Mouse (Mus musculus) lung, postnatal 0 days (tissue): ENCODE measurements around the gene Rnf216. TPM values are rescaled to one million over a fixed set of nuclear protein-coding genes. Genes with fewer than 3 reads are reported as not detected.
A peak's percentile ranks its signal among the peaks of the same experiment; 100 is the strongest.

ENCODE experiments used
- ATAC-seq: fragments of 200-750 bp; cut with Nextera tagmentation; 2 replicates; pipeline ENCODE4 v1.8.0; 2017; ENCODE audit warnings: moderate library complexity
- DNase-seq: peaks from one replicate; pipeline ENCODE4 v3.0.0-alpha.2; 2016; ENCODE audit warnings: low spot score
- H3K27ac ChIP-seq: fragments of 300-500 bp; sonication (generic); 2 replicates; pipeline ENCODE4 v1.5.1; 2014; ENCODE audit warnings: antibody characterized with exemption, mild to moderate bottlenecking, low read length, mixed read lengths
- H3K27me3 ChIP-seq: fragments of 300-500 bp; sonication (generic); replicated peaks from 2 replicates; pipeline ENCODE4 v1.6.1; 2014; ENCODE audit warnings: low read length, mixed read lengths; ENCODE audit not compliant: insufficient read depth
- H3K36me3 ChIP-seq: fragments of 300-500 bp; sonication (generic); 2 replicates; pipeline ENCODE4 v1.6.1; 2014; ENCODE audit warnings: low read length, mixed read lengths; ENCODE audit not compliant: insufficient read depth
- H3K4me1 ChIP-seq: fragments of 300-500 bp; sonication (generic); 2 replicates; pipeline ENCODE4 v1.6.1; 2014; ENCODE audit warnings: antibody characterized with exemption, low read depth, low read length, mixed read lengths; ENCODE audit not compliant: insufficient read depth
- H3K4me2 ChIP-seq: fragments of 300-500 bp; sonication (generic); replicated peaks from 2 replicates; pipeline ENCODE4 v1.6.1; 2014; ENCODE audit warnings: low read depth, mild to moderate bottlenecking, low read length, moderate library complexity, mixed read lengths
- H3K4me3 ChIP-seq: fragments of 300-500 bp; sonication (generic); 2 replicates; pipeline ENCODE4 v1.5.1; 2014; ENCODE audit warnings: low read depth, low read length
- H3K9ac ChIP-seq: fragments of 300-500 bp; sonication (generic); replicated peaks from 2 replicates; pipeline ENCODE4 v1.6.1; 2014; ENCODE audit warnings: low read depth, mild to moderate bottlenecking
- H3K9me3 ChIP-seq: fragments of 300-500 bp; sonication (generic); 2 replicates; pipeline ENCODE4 v1.6.1; 2016; ENCODE audit warnings: low read length, mixed read lengths
- CTCF ChIP-seq: IDR thresholded peaks from 2 replicates; pipeline ENCODE4 v1.5.1; 2016; ENCODE audit warnings: antibody characterized with exemption, mild to moderate bottlenecking
- EP300 ChIP-seq: IDR thresholded peaks from 2 replicates; pipeline ENCODE4 v1.6.1; 2016; ENCODE audit warnings: antibody characterized with exemption, mild to moderate bottlenecking, control low read depth
- WGBS: fragments of 180-500 bp; shearing (Covaris S2); extraction: QIAGEN DNeasy Blood & Tissue Kit; methylation state at CpG from one replicate; pipeline ENCODE4 v1.1.7; 2014; 5-methylcytosine and 5-hydroxymethylcytosine counted together
- polyA plus RNA-seq: library from polyadenylated mRNA; unstranded; fragments of >200 nt; fragmentation: Nextera tagmentation; extraction: Ambion mirVana; gene quantifications from 2 replicates; pipeline ENCODE4 v1.2.1, GENCODE M21; 2015

The Rnf216 gene
- polyA plus RNA-seq = 23.2 and 26.0 TPM in 2 replicates

GRCm38 (mm10) chr5:143112281-143113246, at the start of gene Rnf216:
Rnf216 (minus strand) TSS chr5:143112994.
- Histone ChIP-seq H3K4me3 (peak within 1 kb of the TSS; percentile 97), H3K9ac (peak within 1 kb of the TSS; percentile 87), H3K27ac (peak within 1 kb of the TSS; percentile 93), H3K36me3 (no peaks in the 10 kb centered on the region), H3K4me1 (peaks cover 17% of the 10 kb centered on the region), H3K9me3 (no peaks in the 10 kb centered on the region), H3K27me3 (no peaks in the 10 kb centered on the region), H3K4me2 (peak within 1 kb of the TSS; percentile 91)
- DNase-seq = peak; percentile 98
- WGBS = 2% methylated on average over 61 of the region's 110 CpGs
- peak; percentile 82 for TF ChIP-seq CTCF
- TF ChIP-seq EP300 = no peak
- peak; percentile 98 for ATAC-seq

GRCm38 (mm10) chr5:143155534-143155933, 42.7 kb upstream of the Rnf216 start:
- no peak for ATAC-seq
- Histone ChIP-seq H3K9me3 (no peaks in the 10 kb centered on the region), H3K4me1 (no peaks in the 10 kb centered on the region), H3K9ac (no peak overlapping the region), H3K4me2 (no peak overlapping the region), H3K36me3 (no peaks in the 10 kb centered on the region), H3K27ac (no peak overlapping the region), H3K4me3 (no peak overlapping the region), H3K27me3 (peaks cover 10% of the 10 kb centered on the region; the same call in 1 of the 2 replicates)
- no peak for DNase-seq
- TF ChIP-seq EP300 = no peak
- TF ChIP-seq CTCF = no peak
- WGBS = 82% methylated on average over 3 of the region's 3 CpGs

- no peak for TF ChIP-seq CTCF
- no peak for TF ChIP-seq EP300
- Histone ChIP-seq H3K4me1 (no peaks in the 10 kb centered on the region), H3K27me3 (peaks cover 10% of the 10 kb centered on the region; the same call in 1 of the 2 replicates), H3K4me2 (no peak overlapping the region), H3K27ac (no peak overlapping the region), H3K9me3 (no peaks in the 10 kb centered on the region), H3K36me3 (no peaks in the 10 kb centered on the region), H3K9ac (no peak overlapping the region), H3K4me3 (no peak overlapping the region)
- WGBS = 80% methylated on average over 10 of the region's 10 CpGs
- ATAC-seq (no peak), DNase-seq (no peak)
Measured at GRCm38 (mm10) chr5:143153756-143154155, 41.0 kb upstream of the Rnf216 start.

GRCm38 (mm10) chr5:143150044-143150443, 37.2 kb upstream of the Rnf216 start:
- Histone ChIP-seq H3K27ac (no peak overlapping the region), H3K36me3 (no peaks in the 10 kb centered on the region), H3K4me3 (no peak overlapping the region), H3K4me2 (no peak overlapping the region), H3K4me1 (no peaks in the 10 kb centered on the region), H3K9me3 (no peaks in the 10 kb centered on the region), H3K27me3 (no peaks in the 10 kb centered on the region), H3K9ac (no peak overlapping the region)
- no peak for ATAC-seq
- TF ChIP-seq EP300 (no peak), CTCF (no peak)
- no peak for DNase-seq
- 82% methylated on average over 2 of the region's 2 CpGs for WGBS

GRCm38 (mm10) chr5:143149536-143149935, 36.7 kb upstream of the Rnf216 start:
- no peaks in the 10 kb centered on the region for H3K4me1 ChIP-seq
- ATAC-seq (no peak), DNase-seq (no peak)
- H3K4me3 ChIP-seq = no peak overlapping the region
- no peaks in the 10 kb centered on the region for H3K27me3 ChIP-seq
- no peak overlapping the region for H3K27ac ChIP-seq
- no peak for TF ChIP-seq CTCF
- no peak for TF ChIP-seq EP300
- H3K4me2 ChIP-seq = no peak overlapping the region
- no peaks in the 10 kb centered on the region for H3K9me3 ChIP-seq
- H3K9ac ChIP-seq = no peak overlapping the region
- H3K36me3 ChIP-seq = no peaks in the 10 kb centered on the region
- WGBS = 88% methylated on average over 2 of the region's 2 CpGs

GRCm38 (mm10) chr5:143148661-143149060, 35.9 kb upstream of the Rnf216 start:
- Histone ChIP-seq H3K9me3 (no peaks in the 10 kb centered on the region), H3K27me3 (no peaks in the 10 kb centered on the region), H3K4me3 (no peak overlapping the region), H3K27ac (no peak overlapping the region), H3K4me1 (no peaks in the 10 kb centered on the region), H3K4me2 (no peak overlapping the region), H3K36me3 (no peaks in the 10 kb centered on the region), H3K9ac (no peak overlapping the region)
- DNase-seq = no peak
- WGBS = 81% methylated on average over 5 of the region's 5 CpGs
- no peak for ATAC-seq
- TF ChIP-seq EP300 = no peak
- TF ChIP-seq CTCF = no peak
